Mouse (Mus musculus) monocyte, adult 2 months (primary cell): ENCODE results near the gene Rundc3a.
"Not testable (repeated sequence)": the region's sequence is repeated elsewhere in the genome, so short reads cannot be mapped to it uniquely, and the experiment has no call there.

Experiments
- DNase-seq, 2 experiments: peaks; one replicate each; pipeline ENCODE4 v3.0.0; 2022; ENCODE audit warnings: low spot score in 2 of 2, low read depth in 1 of 2

Rundc3a gene

DNA sequence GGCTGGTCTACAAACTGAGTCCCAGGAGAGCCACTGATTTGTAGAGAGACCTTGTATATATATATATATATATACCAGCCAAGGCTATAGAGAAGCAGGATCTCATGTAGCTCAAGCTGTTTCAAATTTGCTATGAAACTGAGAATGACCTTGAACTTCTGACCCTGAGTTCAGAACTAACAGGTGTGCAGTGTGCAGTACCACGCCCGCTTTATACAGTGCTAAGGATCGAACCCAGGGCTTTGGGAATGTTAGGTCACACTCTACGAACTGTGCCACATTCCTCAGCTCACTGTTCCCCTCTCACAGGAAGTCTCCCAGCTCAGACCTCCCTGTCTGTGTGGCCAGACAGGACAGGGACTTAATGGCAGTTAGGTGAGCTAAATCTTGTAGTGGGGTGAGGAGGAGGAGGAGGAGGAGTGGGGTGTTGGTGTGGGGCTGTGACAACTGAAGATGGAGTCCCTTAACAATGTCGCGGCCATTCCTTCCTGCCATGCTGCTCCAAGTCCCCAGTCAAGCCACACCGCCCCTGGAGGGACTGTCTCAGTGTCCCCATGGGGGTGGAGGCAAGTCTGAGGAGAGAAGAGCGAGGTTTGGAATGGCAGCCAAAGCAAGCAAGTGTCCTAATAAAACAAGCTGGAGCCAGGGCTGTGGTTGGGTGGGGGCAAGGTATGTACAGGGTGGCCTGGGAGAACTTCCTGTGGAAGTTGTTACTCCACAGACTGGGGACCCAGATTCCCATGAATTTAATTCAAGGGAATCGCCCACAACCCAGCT is 25.5 kb upstream of the Rundc3a start:
- DNase-seq, result no peak

DNA sequence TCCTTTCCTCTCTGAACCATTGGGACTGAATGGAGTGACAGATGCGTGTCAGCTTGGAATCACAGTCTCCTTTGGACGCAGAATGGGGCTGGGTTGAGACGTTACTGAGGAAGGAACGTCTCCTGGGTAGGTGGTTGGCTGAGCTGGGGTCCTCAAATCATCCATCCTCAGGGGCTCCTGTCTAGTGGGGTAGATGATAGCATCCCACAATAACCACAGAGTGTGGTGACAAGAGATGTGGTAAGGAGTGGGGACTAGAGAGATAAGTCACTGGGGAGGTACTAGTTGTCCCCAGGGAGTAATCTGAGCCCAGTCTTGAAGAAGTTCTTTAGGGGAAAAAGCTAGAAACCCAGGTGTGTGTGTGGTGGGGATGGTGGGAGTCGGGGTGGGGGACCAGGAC is 24.9 kb upstream of the Rundc3a start:
- no peak for DNase-seq

DNA sequence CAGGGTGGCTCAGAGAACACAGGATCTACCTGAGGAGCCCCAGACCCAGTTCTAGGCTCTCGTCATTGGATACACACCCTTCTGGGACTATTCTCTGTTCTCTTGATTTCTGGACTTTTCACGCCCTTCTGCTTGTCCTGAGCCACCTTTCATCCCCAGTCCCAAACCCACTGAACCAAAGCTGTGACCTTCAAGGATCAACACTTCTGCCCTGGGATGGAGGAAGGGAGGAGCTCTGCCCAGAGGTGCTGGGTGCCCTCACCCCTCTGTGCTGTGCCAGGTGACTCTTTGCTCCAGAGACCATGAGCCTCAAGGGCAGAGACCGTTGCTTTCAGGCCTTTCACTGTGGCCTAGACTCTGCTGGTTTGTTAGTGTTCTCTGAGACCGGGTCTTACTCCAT is 23.9 kb upstream of the Rundc3a start:
- no peak for DNase-seq

DNA sequence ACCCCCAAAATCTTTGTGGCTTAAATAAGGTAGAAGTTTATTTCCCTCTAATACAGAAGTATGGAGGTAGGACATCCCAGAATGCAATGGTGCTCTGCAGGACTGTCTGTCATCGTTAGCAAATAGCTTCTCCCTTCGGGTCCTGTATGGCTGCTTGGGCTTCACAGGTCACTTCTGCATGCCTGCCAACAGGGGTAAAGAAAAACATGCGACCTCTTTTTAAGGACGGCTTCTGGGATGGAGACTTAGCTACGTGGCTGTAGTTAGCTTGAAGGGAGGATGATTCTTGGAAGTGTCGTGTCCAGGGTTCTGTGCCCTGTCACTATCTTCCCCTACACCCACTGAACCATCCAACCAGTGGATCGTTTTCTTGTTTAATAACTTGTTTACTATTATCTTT is 22.9 kb upstream of the Rundc3a start:
- no peak for DNase-seq

DNA sequence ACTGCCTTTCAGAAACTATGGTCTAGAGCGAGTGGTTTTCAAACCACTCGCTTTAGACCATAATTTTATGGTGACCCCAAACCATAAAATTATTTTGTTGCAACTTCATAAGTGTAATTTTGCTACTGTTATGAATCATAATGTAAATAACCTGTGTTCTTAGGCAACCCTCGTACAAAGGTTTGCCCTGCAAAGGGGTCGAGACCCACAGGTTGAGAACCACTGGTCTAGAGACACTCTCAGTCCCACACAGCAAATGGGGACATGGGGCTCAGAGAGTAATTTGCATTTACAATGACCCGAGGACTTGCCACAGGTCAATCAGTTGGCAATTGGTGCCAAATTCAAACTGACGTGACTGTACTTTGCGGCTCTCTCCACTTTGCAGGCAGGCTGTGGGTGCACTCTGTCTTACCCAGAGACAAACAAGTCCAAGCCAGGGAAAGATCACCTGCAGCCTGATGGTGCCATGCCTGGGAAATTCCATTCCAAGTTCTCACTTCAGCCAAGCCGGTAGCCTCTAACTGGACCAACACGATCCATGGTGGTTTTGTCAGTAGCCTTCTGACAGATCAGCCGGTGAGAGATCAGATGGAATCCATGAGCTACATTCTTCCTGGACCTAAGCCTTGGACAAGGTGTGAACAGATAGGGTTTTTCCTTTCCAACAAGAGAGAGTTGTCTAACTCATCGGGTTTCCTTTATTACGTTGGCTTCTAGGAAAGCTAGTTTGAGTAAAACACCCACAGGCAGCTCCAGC is 21.1 kb upstream of the Rundc3a start:
- no peak for DNase-seq

DNA sequence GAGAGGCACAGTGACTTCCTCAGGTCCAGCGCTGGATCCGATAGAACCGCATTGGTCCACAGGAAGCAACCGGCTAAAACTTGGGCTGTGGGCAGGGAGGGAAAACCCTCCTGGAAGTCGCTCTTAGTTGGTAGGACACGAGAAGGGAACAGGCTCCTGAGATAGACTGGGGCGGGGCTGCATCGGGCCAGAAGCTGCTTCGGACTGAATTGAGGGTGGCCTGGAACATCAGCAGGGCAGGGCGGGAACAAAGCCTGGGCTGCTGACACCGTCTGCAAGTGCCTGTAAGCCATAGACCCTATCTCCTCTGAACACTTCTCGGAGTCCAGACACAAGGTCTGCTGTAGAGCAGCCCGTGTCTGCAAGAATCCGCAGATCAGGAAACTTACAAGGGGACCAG is 20.3 kb upstream of the Rundc3a start:
- DNase-seq, result no peak

DNA sequence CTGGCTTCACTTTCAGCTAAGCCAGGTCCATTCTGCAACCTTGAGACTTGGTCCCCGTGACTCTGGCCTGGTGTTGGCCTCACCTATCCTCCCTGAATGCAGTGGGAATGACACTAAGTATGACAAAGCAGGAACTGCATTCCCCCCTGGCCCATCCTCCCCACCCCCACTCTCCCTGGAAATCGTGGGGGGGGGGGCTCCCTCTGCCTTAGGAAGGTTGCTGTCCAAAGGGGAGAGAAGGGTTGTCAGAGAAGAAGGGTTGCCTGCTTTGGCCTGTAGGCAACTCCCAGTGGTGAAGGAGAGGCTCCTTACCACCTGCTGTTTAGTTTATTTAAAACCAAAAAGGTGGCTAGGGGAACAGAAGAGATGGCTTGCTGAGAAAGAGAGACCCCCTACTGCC is 19.6 kb upstream of the Rundc3a start:
- no peak for DNase-seq

DNA sequence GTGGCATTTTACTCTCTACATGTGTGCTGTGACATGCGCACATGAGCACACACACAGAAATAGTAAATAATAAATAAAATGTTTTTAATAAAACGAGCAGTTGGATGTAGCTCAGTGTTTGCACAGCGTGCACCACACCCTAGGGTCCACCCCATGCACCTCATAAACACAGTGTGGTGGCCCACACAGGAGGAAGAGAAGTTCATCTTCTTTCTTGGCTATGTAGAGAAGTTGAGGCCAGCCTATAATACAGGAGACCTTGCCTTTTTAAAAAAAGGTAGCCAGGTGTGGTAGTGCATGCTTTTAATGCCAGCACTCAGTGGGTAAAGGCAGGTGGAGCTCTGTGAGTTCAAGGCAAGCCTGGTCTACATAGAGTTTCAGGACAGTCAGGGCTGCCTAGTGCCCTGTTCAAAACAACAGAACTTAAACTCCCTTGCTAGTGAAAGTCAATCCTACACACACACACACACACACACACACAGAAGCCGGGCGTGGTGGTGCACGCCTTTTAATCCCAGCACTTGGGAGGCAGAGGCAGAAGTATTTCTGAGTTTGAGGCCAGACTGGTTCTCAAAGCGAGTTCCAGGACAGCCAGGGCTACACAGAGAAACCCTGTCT is 19.0 kb upstream of the Rundc3a start:
- no peak for DNase-seq

DNA sequence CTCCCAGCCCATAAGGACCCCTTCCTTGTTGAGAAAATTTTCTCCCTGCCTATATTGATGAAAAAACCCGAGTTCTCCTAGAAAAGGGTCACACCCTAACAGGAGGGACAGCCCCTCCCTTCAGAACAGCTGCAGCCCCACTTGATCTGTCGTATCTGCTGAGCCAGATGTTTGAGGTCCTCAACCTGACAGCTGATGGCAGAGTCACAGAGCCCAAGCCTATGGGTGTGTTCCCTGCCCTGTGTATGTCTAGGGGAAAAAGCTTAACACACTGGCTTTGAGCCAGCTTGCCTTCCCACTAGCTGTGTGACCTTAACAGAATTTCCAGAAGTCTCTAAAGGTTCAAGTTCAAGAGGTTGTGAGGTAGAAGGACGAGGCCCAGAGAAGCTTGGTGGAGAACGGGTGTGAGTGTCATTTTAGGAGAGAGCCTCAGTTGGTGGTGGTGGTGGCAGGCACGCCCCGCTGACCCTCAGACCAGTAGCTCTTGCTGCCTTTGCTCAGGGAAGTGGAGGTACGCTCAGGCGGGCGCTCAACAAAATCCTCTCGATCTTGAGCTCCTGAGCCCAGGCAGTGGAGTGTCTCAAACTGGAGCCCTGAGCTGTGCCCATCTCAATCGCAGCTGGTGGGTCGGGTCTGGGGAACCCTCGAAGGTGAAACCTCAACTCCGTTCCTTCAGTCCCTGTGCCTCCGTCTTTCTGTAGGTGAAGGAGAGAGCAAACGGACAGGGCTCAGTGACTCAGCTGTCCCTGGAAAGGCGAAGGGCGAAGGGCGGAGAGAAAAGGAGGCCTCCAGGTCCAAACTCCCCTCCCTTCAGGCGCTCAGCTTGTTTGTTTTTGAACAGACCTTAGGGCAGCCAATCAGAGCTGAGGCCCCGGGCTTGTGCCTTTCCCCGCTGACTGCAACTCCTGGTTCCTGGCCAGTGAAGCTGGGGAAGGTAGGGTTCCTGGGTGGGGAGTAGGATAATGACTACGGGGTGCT is 17.7 kb upstream of the Rundc3a start:
- no peak for DNase-seq

DNA sequence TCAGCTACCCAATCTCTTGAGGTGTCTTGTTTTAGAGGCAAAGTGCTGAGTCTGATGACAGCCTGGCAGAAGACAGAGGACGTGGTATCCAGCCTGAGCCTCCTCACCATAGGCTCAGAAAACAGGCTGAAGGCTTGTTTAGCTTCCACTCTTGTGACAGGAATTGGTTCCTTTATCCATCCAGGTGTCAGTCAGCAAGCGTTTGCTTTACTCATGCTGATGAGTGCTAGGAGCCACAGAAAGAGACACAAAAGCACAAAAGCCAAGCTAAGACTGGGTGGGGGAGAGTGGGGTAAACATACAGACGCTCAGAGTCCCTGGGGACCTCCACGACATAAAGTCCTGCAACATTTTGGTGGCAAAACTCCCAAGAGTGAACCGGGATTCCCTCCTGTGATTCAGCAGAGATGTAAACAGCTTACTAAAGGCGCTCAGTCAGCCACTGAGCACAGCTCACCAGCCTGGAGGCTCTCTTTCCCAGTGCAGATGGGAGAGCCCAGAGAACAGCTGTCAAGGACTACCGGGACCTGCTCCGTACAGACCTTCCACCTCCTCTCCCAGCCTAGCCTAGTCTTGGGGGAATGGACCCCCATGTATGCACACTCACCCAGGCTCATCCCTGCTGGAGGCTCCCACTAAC is 16.9 kb upstream of the Rundc3a start:
- no peak for DNase-seq

DNA sequence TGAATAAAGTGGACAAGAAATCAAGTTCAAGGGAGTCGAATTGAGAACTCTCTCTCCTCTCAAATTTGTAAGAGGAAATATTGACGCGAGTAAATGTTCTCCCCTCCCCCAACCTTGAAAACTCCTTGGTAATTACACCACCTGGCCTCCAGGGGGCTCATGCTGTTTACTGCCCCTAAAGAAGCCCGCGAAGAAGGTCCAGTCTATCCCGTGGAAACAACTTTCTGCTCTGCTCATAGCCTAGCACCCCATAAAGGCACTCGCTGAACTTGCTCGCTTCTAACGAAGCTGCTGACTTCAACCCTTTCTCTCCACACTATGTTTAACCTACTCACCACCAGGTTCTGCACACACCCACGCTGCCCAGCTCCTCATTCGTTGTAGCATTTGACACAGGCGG is 16.0 kb upstream of the Rundc3a start:
- DNase-seq, result no peak

DNA sequence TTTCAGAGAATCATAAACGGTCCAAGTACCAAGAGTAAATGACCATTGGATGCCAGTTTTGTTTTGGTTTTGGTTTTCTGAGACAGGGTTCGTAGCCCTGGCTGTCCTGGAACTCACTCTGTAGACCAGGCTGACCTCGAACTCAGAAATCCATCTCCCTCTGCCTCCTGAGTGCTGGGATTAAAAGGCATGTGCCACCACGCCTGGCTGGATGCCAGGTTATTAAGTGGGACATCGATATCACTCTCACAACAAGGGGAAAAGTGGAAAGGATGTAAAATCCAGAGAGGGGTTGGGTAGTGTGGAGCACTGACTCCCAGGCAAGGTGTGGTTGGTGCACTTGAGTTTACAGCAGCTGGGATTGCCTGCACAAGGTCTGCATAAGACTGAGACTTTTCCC is 13.1 kb upstream of the Rundc3a start:
- no peak for DNase-seq

DNA sequence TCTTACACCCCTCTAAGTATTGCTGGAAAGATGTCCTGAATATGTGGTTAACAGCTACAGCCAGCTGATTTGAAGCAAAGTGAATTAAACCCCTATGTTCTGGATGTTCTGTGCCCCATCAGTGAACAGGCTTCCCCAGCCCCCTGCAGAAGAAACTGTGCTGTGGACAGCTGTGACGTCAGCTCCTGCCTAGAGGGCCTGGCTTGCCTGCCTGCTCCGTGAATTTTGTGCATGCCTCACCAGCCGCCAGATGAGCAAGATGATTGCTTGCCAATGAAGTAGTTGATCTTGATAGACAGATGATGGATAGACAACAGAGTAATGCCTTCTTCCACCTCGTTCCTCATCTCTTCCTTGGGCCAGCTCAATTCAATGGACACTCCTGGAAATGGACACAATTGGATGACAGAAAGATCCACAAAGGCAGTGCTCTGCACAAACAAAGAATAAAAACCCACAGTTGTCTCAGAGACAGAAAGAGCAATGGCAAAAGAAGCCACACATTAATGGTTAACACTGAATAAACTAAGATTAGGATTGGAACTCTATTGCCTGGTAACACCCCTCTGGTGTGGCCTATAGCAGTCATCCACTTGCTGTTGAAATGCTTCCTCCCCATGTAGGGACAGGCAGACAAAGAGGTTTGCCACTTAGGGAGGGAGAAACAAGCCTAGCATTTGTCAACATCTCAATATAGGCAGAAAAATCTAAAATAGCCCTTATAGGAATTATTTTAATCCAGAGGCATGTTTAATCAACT is 11.7 kb upstream of the Rundc3a start:
- DNase-seq, result no peak

DNA sequence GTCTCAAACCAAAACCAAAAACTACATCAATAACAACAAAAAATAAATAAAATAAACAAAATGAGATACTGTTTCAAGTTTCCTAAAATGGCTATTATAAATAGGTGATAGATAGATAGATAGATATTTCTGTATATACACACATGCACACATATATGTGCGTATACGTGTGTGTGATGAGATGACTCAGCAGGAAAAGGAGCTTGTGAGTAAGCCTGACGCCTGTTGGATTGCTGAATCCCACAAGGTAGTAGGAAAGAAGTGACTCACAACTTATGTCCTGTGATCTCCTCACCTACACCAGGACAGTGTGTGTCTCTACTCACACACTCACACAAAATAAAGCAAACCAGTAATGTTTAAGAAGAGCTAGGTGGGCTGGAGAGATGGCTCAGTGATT is 10.4 kb upstream of the Rundc3a start:
- no peak for DNase-seq

DNA sequence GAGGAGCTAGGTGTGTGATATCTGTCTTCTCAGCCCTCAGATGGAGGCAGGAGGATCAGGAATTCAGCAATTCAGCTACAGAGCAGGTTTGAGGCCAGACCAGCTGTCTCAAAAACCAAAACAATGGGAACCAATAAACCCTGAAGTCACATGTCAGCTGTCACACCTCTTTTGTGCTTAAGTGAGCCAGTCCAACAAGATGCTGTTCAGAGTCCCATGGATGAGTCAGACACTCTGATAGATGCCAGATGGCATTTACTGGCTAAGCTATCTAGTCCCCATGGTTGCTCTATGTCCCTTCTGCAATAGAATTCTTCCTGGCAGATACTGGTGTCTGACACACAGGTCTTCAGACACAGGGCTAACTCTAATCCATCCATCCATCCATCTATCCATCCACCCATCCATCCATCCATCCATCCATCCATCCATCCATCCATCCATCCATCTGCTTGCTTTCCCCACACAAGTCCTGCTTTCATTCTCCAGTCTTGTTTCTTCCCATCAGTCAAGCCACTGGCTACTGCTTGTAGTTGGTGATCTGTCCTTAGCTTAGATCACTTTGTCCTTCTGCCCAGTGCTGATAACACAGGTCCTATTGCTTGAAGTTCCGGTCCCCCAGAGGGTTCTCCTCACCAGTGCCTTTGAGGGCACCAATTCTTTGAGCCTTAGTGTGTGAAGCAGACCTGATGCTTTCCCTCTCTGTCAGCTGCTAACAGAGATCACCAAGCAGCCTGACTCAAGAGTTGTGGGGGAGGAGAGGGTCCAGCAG is 9.7 kb upstream of the Rundc3a start:
- no peak for DNase-seq

DNA sequence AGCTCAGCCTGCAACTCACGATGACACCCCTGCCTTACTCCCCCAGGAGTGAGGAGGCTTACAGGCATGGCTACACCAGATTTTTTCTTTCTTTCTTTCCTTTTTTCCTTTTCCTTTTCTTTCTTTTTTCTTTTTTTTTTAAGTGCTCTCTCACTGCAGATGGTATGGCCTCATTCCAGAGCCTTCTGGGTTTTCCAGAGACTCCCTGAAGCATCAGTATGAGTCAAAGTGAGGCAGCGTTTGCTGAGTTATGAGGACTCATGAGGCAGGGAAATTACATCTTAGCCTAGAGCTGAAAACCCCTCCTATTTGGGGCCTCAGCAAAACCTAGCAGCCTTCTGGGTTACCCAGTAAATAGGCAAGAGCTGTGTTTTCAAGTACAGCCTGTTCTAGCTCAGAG is 8.8 kb upstream of the Rundc3a start:
- DNase-seq, result no peak

DNA sequence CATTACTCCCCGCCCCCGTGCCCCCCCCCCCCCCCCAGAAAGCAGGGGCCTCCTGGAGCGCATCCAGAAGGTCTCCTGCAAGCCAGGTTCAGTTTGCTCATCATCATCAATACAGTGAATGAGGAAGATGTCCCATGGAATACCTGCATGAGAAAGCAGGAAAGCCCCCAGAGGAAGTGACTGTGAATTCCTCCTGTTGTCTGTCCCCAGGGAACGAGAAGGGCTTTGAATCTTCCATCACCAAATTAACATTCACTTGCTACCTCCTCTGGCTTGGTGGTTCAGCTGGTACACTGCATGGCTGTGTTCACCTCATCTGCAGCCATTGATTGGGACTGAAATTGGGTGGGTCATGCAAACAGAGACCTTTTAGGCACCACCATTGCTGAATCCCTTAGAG is 8.1 kb upstream of the Rundc3a start:
- DNase-seq, result no peak

DNA sequence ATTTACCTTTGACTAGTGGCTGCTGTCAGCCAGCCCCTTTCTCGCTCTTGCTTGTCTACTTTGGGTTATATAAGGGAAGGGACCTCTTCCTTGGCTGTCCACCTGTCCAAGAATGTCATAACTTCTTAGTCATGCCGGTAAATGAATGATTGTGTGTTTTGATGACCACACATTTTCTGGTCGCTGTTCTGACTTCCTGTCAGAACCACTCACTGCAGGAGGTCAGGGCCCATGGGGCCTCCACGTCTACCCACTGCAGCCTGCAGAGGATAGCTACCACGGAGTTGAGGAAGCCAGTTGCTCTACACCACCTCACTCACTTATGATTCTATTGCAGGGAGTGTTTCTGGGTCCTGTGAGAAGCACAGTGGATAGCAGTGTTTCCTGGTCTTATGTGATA is 7.1 kb upstream of the Rundc3a start:
- DNase-seq, result no peak

DNA sequence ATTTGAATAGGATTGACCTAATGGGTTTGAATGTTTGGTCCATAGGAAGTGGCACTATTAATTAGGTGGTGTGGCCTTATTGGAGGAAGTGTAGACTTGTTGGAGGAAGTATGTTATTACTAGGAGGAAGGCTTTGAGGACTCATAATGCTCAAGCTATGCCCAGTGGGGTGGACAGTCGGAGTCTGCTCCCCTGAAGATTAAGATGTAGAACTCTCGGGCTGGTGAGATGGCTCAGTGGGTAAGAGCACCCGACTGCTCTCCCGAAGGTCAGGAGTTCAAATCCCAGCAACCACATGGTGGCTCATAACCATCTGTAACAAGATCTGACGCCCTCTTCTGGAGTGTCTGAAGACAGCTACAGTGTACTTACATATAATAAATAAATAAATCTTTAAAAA is 3.8 kb upstream of the Rundc3a start:
- not testable (repeated sequence) for DNase-seq
